Comparison of ENCODE assay signal across 23 mouse cellular contexts in genomic region chr19:45527382-45527781, GRCm38 (mm10). TPM values are rescaled to one million over a fixed set of nuclear protein-coding genes. Genes with fewer than 3 reads are reported as not detected.
A peak's percentile ranks its signal among the peaks of the same experiment; 100 is the strongest.
DNase-seq lines count a peak whose midpoint lies in the region; ATAC-seq and TF ChIP-seq lines count a peak whose summit lies in the region.
"Had no signal": no experiment of that assay in that cellular context is flagged by ENCODE, and none has a peak within 500 bp of the region (broad histone marks: within the 10 kb centered on the region; RNA-seq: fewer than 3 reads in every experiment).

No protein-coding gene starts in this region.

- no peak for TF ChIP-seq EP300 in liver, embryonic 14.5 days (IDR thresholded peaks at IDR 0.05; ENCODE audit: low read depth)

- no peaks in the 10 kb centered on the region for H3K9me3 ChIP-seq in heart, embryonic 13.5 days
- H3K9me3 ChIP-seq in liver, embryonic 14.5 days (ENCODE audit: control insufficient read depth, low read length): no peaks in the 10 kb centered on the region
- no peaks in the 10 kb centered on the region for H3K9me3 ChIP-seq in midbrain, embryonic 14.5 days (ENCODE audit: control insufficient read depth, low read length)
- H3K9me3 ChIP-seq: embryonic facial prominence, embryonic 15.5 days; forebrain, embryonic 10.5 days; heart, embryonic 10.5 days; heart, embryonic 15.5 days; hindbrain, embryonic 10.5 days had no signal

- H3K36me3 ChIP-seq in heart, embryonic 13.5 days: peaks cover 72% of the 10 kb centered on the region
- H3K36me3 ChIP-seq in thymus, adult 2 months (ENCODE audit: control insufficient read depth, insufficient read depth, low read length): no peaks in the 10 kb centered on the region
- peaks cover 38% of the 10 kb centered on the region for H3K36me3 ChIP-seq in liver, embryonic 14.5 days (replicated peaks; ENCODE audit: control insufficient read depth, insufficient read depth, low read depth)
- peaks cover 65% of the 10 kb centered on the region for H3K36me3 ChIP-seq in midbrain, embryonic 14.5 days (ENCODE audit: control insufficient read depth, insufficient read depth, low read length)

- WGBS in heart, embryonic 13.5 days: 68% methylated on average over 7 of the region's 7 CpGs
- 64% methylated on average over 7 of the region's 7 CpGs for WGBS in thymus, adult 2 months
- WGBS in liver, embryonic 14.5 days (ENCODE audit: insufficient replicate concordance): 43% methylated on average over 7 of the region's 7 CpGs
- WGBS in midbrain, embryonic 14.5 days: 92% methylated on average over 7 of the region's 7 CpGs

- H3K4me1 ChIP-seq in heart, embryonic 13.5 days: peaks cover 47% of the 10 kb centered on the region
- peaks cover 48% of the 10 kb centered on the region for H3K4me1 ChIP-seq in thymus, adult 2 months (replicated peaks; ENCODE audit: control insufficient read depth, insufficient read depth, low read length)
- H3K4me1 ChIP-seq in liver, embryonic 14.5 days (replicated peaks; ENCODE audit: control insufficient read depth in 2 of 2, insufficient read depth in 2 of 2, low read length in 1 of 2): peaks cover 0 to 19% of the 10 kb centered on the region in 2 experiments; a peak in 3 of 4 replicates
- no peaks in the 10 kb centered on the region for H3K4me1 ChIP-seq in midbrain, embryonic 14.5 days (ENCODE audit: control insufficient read depth, insufficient read depth, low read length)
- H3K4me1 ChIP-seq: embryonic facial prominence, embryonic 15.5 days; hindbrain, embryonic 10.5 days had no signal

- H3K9ac ChIP-seq in heart, embryonic 13.5 days: 0 out of 2 replicates have a peak overlapping the region, but pooled peaks have one; percentile 14
- H3K9ac ChIP-seq in liver, embryonic 14.5 days (replicated peaks): no peak overlapping the region
- H3K9ac ChIP-seq in midbrain, embryonic 14.5 days (replicated peaks; ENCODE audit: low read length): no peak overlapping the region
- H3K9ac ChIP-seq: embryonic facial prominence, embryonic 15.5 days; heart, embryonic 15.5 days; hindbrain, embryonic 14.5 days had no signal

- no peak for TF ChIP-seq CTCF in thymus, adult 2 months (IDR thresholded peaks at IDR 0.05; ENCODE audit: borderline replicate concordance, control insufficient read depth, extremely low read depth, insufficient read depth, low read length, poor library complexity)
- no peak for TF ChIP-seq CTCF in liver, embryonic 14.5 days (IDR thresholded peaks at IDR 0.05; ENCODE audit: low read depth)

- no peak overlapping the region for H3K4me2 ChIP-seq in heart, embryonic 13.5 days
- H3K4me2 ChIP-seq in liver, embryonic 14.5 days (ENCODE audit: low read depth): no peak overlapping the region
- H3K4me2 ChIP-seq in midbrain, embryonic 14.5 days (ENCODE audit: low read length): no peak overlapping the region
- H3K4me2 ChIP-seq: embryonic facial prominence, embryonic 15.5 days; heart, embryonic 15.5 days; hindbrain, embryonic 14.5 days had no signal

- H3K27me3 ChIP-seq in heart, embryonic 13.5 days (replicated peaks): no peaks in the 10 kb centered on the region
- no peaks in the 10 kb centered on the region for H3K27me3 ChIP-seq in thymus, adult 2 months (ENCODE audit: control insufficient read depth, insufficient read depth, low read length)
- H3K27me3 ChIP-seq in liver, embryonic 14.5 days (ENCODE audit: control insufficient read depth, insufficient read depth, low read length): no peaks in the 10 kb centered on the region
- H3K27me3 ChIP-seq in midbrain, embryonic 14.5 days (ENCODE audit: control insufficient read depth, insufficient read depth, low read length): no peaks in the 10 kb centered on the region
- H3K27me3 ChIP-seq: embryonic facial prominence, embryonic 15.5 days; heart, embryonic 15.5 days had no signal

- TF ChIP-seq POLR2A in thymus, adult 2 months (IDR thresholded peaks at IDR 0.05; ENCODE audit: control insufficient read depth, extremely low read depth, insufficient read depth, low read length, poor library complexity): no peak

- H3K27ac ChIP-seq in heart, embryonic 13.5 days (replicated peaks): no peak overlapping the region
- H3K27ac ChIP-seq in thymus, adult 2 months (ENCODE audit: control insufficient read depth, insufficient read depth, low read length): peak overlapping the region; percentile 84
- H3K27ac ChIP-seq in liver, embryonic 14.5 days: no peak overlapping the region
- H3K27ac ChIP-seq in midbrain, embryonic 14.5 days (replicated peaks; ENCODE audit: low read depth, low read length): no peak overlapping the region
- H3K27ac ChIP-seq: embryonic facial prominence, embryonic 15.5 days; forebrain, embryonic 10.5 days; gastrocnemius, adult 2 months; heart, embryonic 10.5 days; hindbrain, embryonic 10.5 days; hindbrain, embryonic 14.5 days had no signal

- H3K4me3 ChIP-seq in heart, embryonic 13.5 days: no peak overlapping the region
- no peak overlapping the region for H3K4me3 ChIP-seq in thymus, adult 2 months (ENCODE audit: control insufficient read depth, insufficient read depth, low read length)
- H3K4me3 ChIP-seq in liver, embryonic 14.5 days (ENCODE audit: insufficient read depth in 1 of 2, low read depth in 2 of 2, low read length in 2 of 2): no peak overlapping the region
- H3K4me3 ChIP-seq in midbrain, embryonic 14.5 days (replicated peaks; ENCODE audit: low read depth, low read length): no peak overlapping the region
- H3K4me3 ChIP-seq: embryonic facial prominence, embryonic 15.5 days; erythroblast, embryonic 14.5 days; forebrain, embryonic 10.5 days; gastrocnemius, adult 2 months; heart, embryonic 10.5 days; heart, embryonic 15.5 days; hindbrain, embryonic 10.5 days had no signal

- ATAC-seq in heart, embryonic 13.5 days (ENCODE audit: extremely low read depth, insufficient number of reproducible peaks, low FRiP score, low TSS enrichment): no peak
- peak; percentile 63; the same call in 1 of the 2 replicates for ATAC-seq in liver, embryonic 14.5 days (ENCODE audit: insufficient read depth)
- 0 out of 2 replicates have a peak, but pooled peaks have one; percentile 24 for ATAC-seq in megakaryocyte progenitor cell, adult 5-6 weeks (replicated peaks; ENCODE audit: poor library complexity)
- ATAC-seq in midbrain, embryonic 14.5 days (ENCODE audit: low FRiP score, low TSS enrichment): no peak
- ATAC-seq: forebrain, embryonic 14.5 days had no signal

- no peak for DNase-seq in heart, adult 11 months
- DNase-seq in thymus, adult 2 months: no peak
- no peak for DNase-seq in thymus, postnatal 36 days
- no peak for DNase-seq in liver, embryonic 14.5 days (ENCODE audit: low read depth in 3 of 3, low spot score in 3 of 3)
- DNase-seq in midbrain, embryonic 14.5 days: no peak
- no peak for DNase-seq in kidney, postnatal 36 days
- DNase-seq: adrenal gland, postnatal 10 days; cerebellum, adult 11-12 months; cerebellum, adult 9-11 months; cerebellum, postnatal 36 days; embryo, embryonic 11 days; gastrocnemius, adult 2 months; gastrocnemius, postnatal 25 days had no signal

RNA-seq across cellular contexts. Expression of gene Poll, which starts 32.9 kb away (rescaled TPM):
- polyA plus RNA-seq in heart, embryonic 13.5 days (2015; fragmentation: Nextera tagmentation; extraction: Ambion mirVana): 13.2 and 15.6 TPM in 2 replicates
- polyA plus RNA-seq in thymus, adult 2 months (2012; rRNA removed): 6.7 and 6.8 TPM in 2 replicates
- polyA plus RNA-seq in liver, embryonic 14.5 days (2012; rRNA removed): 3.4 and 3.7 TPM in 2 replicates
- polyA plus RNA-seq in liver, embryonic 14.5 days (2014; fragmentation: Nextera tagmentation; extraction: Ambion mirVana): 4.1 and 5.0 TPM in 2 replicates
- total RNA-seq in megakaryocyte progenitor cell, adult 5-6 weeks (2015): 5.6 and 7.0 TPM in 2 replicates
- total RNA-seq in megakaryocyte progenitor cell, adult 5-6 weeks (2017): 13.2 and 18.5 TPM in 2 replicates
- polyA plus RNA-seq in midbrain, embryonic 14.5 days (2014; fragmentation: Nextera tagmentation; extraction: Ambion mirVana): 11.9 and 14.2 TPM in 2 replicates

RNA-seq across cellular contexts. Expression of gene Gm17018, which starts 33.0 kb away (rescaled TPM):
- polyA plus RNA-seq in heart, embryonic 13.5 days (2015; fragmentation: Nextera tagmentation; extraction: Ambion mirVana): 27.7 and 31.1 TPM in 2 replicates
- 11.9 and 14.6 TPM in 2 replicates for polyA plus RNA-seq in thymus, adult 2 months (2012; rRNA removed)
- 3.5 and 7.5 TPM in 2 replicates for polyA plus RNA-seq in liver, embryonic 14.5 days (2012; rRNA removed)
- 15.5 and 19.0 TPM in 2 replicates for polyA plus RNA-seq in liver, embryonic 14.5 days (2014; fragmentation: Nextera tagmentation; extraction: Ambion mirVana)
- total RNA-seq in megakaryocyte progenitor cell, adult 5-6 weeks (2015): 21.1 and 32.4 TPM in 2 replicates
- 39.5 and 40.6 TPM in 2 replicates for total RNA-seq in megakaryocyte progenitor cell, adult 5-6 weeks (2017)
- polyA plus RNA-seq in midbrain, embryonic 14.5 days (2014; fragmentation: Nextera tagmentation; extraction: Ambion mirVana): 57.0 and 68.6 TPM in 2 replicates

Comparison
In these comparisons a context has a peak if more than half of its experiments do, and no peak if none do; other contexts are left out.
1. ATAC-seq: peak in liver, embryonic 14.5 days (single experiment) and megakaryocyte progenitor cell, adult 5-6 weeks (single experiment); none in heart, embryonic 13.5 days (single experiment) and midbrain, embryonic 14.5 days (single experiment).